8 mouse cellular contexts compared by ENCODE assay signal in the genomic region with DNA sequence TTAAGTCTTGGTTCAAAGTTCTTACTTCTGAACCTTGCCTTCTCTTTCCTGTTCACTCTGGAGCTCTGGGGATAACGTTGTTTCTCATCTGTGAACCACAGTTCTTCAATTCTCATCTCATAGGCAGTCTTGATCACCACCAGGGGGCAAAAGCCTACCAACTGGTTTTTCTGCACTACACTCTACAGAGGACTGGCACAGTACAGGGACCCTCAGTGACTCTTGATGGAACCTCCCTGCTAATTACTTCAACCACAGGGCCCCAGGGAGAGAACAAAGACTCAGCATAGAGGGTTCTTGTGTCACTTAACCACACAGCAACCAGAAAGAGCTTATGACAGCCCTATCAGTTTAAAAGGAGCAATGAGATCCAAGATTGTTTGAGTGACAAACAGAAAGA. TPM values are rescaled to one million over a fixed set of nuclear protein-coding genes. Genes with fewer than 3 reads are reported as not detected.
DNase-seq lines count a peak whose midpoint lies in the region; ATAC-seq and TF ChIP-seq lines count a peak whose summit lies in the region.

No protein-coding gene starts in this region.

- H3K9ac ChIP-seq in hindbrain, postnatal 0 days (replicated peaks; ENCODE audit: low read length) = no peak overlapping the region

- peak; percentile 82 for TF ChIP-seq CTCF in hindbrain, postnatal 0 days (IDR thresholded peaks at IDR 0.05; ENCODE audit: low read depth)

- WGBS in hindbrain, postnatal 0 days = 0% methylated on average over 1 of the region's 1 CpGs

- peak overlapping the region; percentile 86 for H3K4me2 ChIP-seq in hindbrain, postnatal 0 days (ENCODE audit: low read depth, low read length)

- H3K36me3 ChIP-seq in hindbrain, postnatal 0 days (ENCODE audit: insufficient read depth, low read length) = no peaks in the 10 kb centered on the region

- no peaks in the 10 kb centered on the region for H3K4me1 ChIP-seq in hindbrain, postnatal 0 days (ENCODE audit: insufficient read depth, low read length)

- H3K27ac ChIP-seq in hindbrain, postnatal 0 days = 0 out of 2 replicates have a peak overlapping the region, but pooled peaks have one; percentile 6

- H3K4me3 ChIP-seq in hindbrain, postnatal 0 days (ENCODE audit: low read length) = no peak overlapping the region

- DNase-seq in urinary bladder, adult 18-20 months (ENCODE audit: low spot score in 2 of 2) = peak; percentile 22 to 25
- DNase-seq in urinary bladder, postnatal 4 days (ENCODE audit: low spot score in 2 of 2) = no peak
- DNase-seq in embryo, embryonic 10 days (ENCODE audit: low spot score) = peak; percentile 84
- DNase-seq in gastrocnemius, adult 8-10 months (ENCODE audit: low spot score in 2 of 2) = peak; percentile 20 to 25
- peak; percentile 85 for DNase-seq in hindbrain, postnatal 0 days (ENCODE audit: low spot score)
- peak; percentile 57 to 67 for DNase-seq in left cerebral cortex, postnatal 10 days (ENCODE audit: extremely low spot score in 1 of 2, low spot score in 2 of 2)
- peak; percentile 71 for DNase-seq in mesoderm, embryonic 11.5 days (ENCODE audit: low read depth, low spot score)
- DNase-seq in right cerebral cortex, postnatal 25 days = peak; percentile 20

- H3K9me3 ChIP-seq in hindbrain, postnatal 0 days (ENCODE audit: low read length) = no peaks in the 10 kb centered on the region

- intact Hi-C loops in left cerebral cortex, postnatal 10 days (cut with DNase I) = loop anchor here (2.0 to 5.0 kb wide), 3 partner anchors 94 to 228 kb away; no protein-coding TSS in a partner anchor

- no peaks in the 10 kb centered on the region for H3K27me3 ChIP-seq in hindbrain, postnatal 0 days (ENCODE audit: insufficient read depth, low read length)

- peak; percentile 43; the same call in 1 of the 2 replicates for ATAC-seq in hindbrain, postnatal 0 days

RNA-seq across cellular contexts. Expression of gene Ssh2, which starts 1.3 kb away (rescaled TPM):
- total RNA-seq in gastrocnemius, adult 8-10 months (2022) = 10 to 100 TPM; 37.3 to 44.4 (median 42.8) TPM
- 30.1 and 30.3 TPM in 2 replicates for total RNA-seq in hindbrain, postnatal 0 days (2014; rRNA removed)
- polyA plus RNA-seq in hindbrain, postnatal 0 days (2015; fragmentation: Nextera tagmentation; extraction: Ambion mirVana) = 10.1 and 10.9 TPM in 2 replicates
- total RNA-seq in left cerebral cortex, postnatal 10 days (2021) = 10 to 100 TPM; 46.9 to 49.6 TPM

RNA-seq across cellular contexts. Expression of gene Efcab5, which starts 26.0 kb away (rescaled TPM):
- under 1 TPM; 0.15 to 0.27 (median 0.20) TPM for total RNA-seq in gastrocnemius, adult 8-10 months (2022)
- 0.78 and 0.93 TPM in 2 replicates for total RNA-seq in hindbrain, postnatal 0 days (2014; rRNA removed)
- polyA plus RNA-seq in hindbrain, postnatal 0 days (2015; fragmentation: Nextera tagmentation; extraction: Ambion mirVana) = 0.51 and 0.76 TPM in 2 replicates
- 1 to 10 TPM; 2.1 to 2.2 TPM for total RNA-seq in left cerebral cortex, postnatal 10 days (2021)

Comparison
In these comparisons a context has a peak if more than half of its experiments do, and no peak if none do; other contexts are left out.
1. DNase-seq: peak in urinary bladder, adult 18-20 months (2 of 2), embryo, embryonic 10 days (single experiment), gastrocnemius, adult 8-10 months (2 of 2), hindbrain, postnatal 0 days (single experiment), left cerebral cortex, postnatal 10 days (2 of 2), mesoderm, embryonic 11.5 days (single experiment) and right cerebral cortex, postnatal 25 days (single experiment); none in urinary bladder, postnatal 4 days (0 of 2).